Comparison of ENCODE assay signal across 26 mouse cellular contexts in genomic region chr5:108521896-108522295, GRCm38 (mm10). TPM values are rescaled to one million over a fixed set of nuclear protein-coding genes. Genes with fewer than 3 reads are reported as not detected.
"Had no signal": no experiment of that assay in that cellular context is flagged by ENCODE, and none has a peak within 500 bp of the region (broad histone marks: within the 10 kb centered on the region; RNA-seq: fewer than 3 reads in every experiment).

No protein-coding gene starts in this region.

- H3K27ac ChIP-seq: heart, embryonic 13.5 days; heart, embryonic 15.5 days; hindbrain, embryonic 13.5 days; hindbrain, embryonic 15.5 days; hindbrain, postnatal 0 days; kidney, embryonic 15.5 days; kidney, postnatal 0 days; limb, embryonic 13.5 days; limb, embryonic 15.5 days; liver, embryonic 12.5 days; liver, embryonic 14.5 days had no signal

- H3K4me1 ChIP-seq: heart, embryonic 13.5 days; heart, embryonic 15.5 days; hindbrain, embryonic 13.5 days; hindbrain, embryonic 15.5 days; kidney, embryonic 15.5 days; limb, embryonic 15.5 days; liver, embryonic 12.5 days had no signal

- H3K27me3 ChIP-seq: heart, embryonic 13.5 days; heart, embryonic 15.5 days; hindbrain, embryonic 13.5 days; hindbrain, embryonic 15.5 days; kidney, embryonic 15.5 days; limb, embryonic 13.5 days; limb, embryonic 15.5 days had no signal

- ATAC-seq: forebrain, postnatal 0 days; hindbrain, postnatal 0 days; intestine, embryonic 16.5 days; liver, embryonic 12.5 days had no signal

- DNase-seq: forebrain, postnatal 0 days; gastrocnemius, postnatal 14 days; gastrocnemius, postnatal 36 days; heart, adult 18-20 months; heart, postnatal 36 days; kidney, adult 11 months; kidney, adult 2 months; kidney, adult 9 months; kidney, postnatal 14 days; kidney, postnatal 36 days; layer of hippocampus, postnatal 36 days had no signal

- H3K4me3 ChIP-seq: heart, embryonic 13.5 days; heart, embryonic 15.5 days; hindbrain, embryonic 13.5 days; hindbrain, embryonic 15.5 days; kidney, embryonic 15.5 days; limb, embryonic 13.5 days; limb, embryonic 15.5 days; liver, embryonic 12.5 days had no signal

- H3K36me3 ChIP-seq: heart, embryonic 13.5 days; heart, embryonic 15.5 days; kidney, embryonic 15.5 days; limb, embryonic 13.5 days; limb, embryonic 15.5 days; liver, embryonic 12.5 days had no signal

- H3K9me3 ChIP-seq: heart, embryonic 13.5 days; heart, embryonic 15.5 days; hindbrain, embryonic 13.5 days; hindbrain, embryonic 15.5 days; kidney, embryonic 15.5 days; limb, embryonic 13.5 days; limb, embryonic 15.5 days; liver, embryonic 12.5 days had no signal

RNA-seq across cellular contexts. Expression of gene Cplx1, which starts 27.9 kb away (rescaled TPM):
- total RNA-seq: gastrocnemius, adult 8-10 months; gastrocnemius, postnatal 36 days; hematopoietic stem cell, adult 5-6 weeks; liver, adult 2 months had no signal
- polyA plus RNA-seq: liver, adult 2 months; liver, embryonic 14.5 days had no signal
